Mouse (Mus musculus) megakaryocyte, embryonic 14.5 days (primary cell): ENCODE data around the gene Ppp6r3.

Experiments
- FLI1 ChIP-seq: IDR thresholded peaks from 2 replicates; pipeline ENCODE4 v1.6.1; 2012; ENCODE audit warnings: low read length, inconsistent platforms, mixed read lengths
- GATA1 ChIP-seq: IDR thresholded peaks from 3 replicates; pipeline ENCODE4 v1.6.1; 2012; ENCODE audit warnings: mixed read lengths, low read length, inconsistent platforms, borderline replicate concordance

DNA sequence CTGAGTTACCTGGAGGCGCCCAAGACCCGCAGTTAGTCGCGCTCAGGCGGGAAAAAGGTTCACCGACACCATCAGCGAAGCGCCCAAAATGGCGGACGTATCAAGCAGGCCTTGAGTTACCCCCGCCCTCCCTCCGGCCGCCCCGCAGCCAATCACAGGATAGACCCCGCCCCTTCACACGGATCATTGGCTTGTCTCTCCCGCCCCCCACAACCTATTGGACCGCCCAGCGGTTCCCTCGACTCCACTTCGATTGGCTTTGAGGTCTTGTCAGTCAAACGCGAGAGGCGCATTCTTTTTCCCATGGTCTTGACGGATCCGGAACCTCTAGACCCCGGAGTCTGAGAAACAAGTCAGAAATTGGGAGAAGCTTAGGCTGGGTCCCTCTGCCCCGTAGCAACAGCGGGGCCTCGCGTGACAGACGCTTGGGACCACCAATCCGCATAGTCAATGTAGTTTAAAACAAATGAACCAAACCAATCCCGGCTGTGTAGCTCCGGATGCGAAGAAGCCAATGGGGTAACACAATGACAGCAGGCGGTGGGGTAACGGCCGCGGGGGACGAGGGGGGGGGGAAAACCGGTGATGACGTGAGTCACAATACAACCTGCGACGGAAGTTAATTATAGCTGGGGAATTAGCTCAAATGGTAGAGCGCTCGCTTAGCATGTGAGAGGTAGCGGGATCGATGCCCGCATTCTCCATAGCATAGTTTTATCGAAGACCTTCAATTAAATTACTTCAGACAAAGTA is at the start of gene Ppp6r3:
- no peak for TF ChIP-seq GATA1
- no peak for TF ChIP-seq FLI1
